Mouse (Mus musculus): ENCODE data around the gene Kcnrg.

DNA sequence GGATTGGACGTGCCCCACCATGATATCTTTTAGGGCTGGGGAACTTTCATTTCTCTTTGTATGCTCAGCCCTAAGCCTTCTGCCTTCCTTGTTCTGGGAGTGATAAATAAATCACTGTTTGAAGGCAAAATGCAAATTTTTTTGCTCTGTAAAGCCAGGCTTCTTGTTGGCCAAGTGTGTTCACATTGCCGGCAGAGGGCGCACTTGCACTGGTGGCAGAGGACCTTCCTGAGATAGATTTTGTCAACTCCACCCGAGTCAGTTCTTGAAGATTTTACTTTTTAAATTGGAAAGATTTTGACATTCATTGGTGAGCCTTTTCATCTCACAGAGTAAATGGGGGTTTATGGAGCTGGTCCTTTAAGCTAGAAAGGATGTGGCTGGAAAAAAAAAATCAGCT, 35.9 kb upstream of the Kcnrg start:
- TF ChIP-seq POLR2A (IDR thresholded peaks at IDR 0.05; ENCODE audit: borderline replicate concordance, insufficient read depth, low read length) (no peak), CTCF (IDR thresholded peaks at IDR 0.05; ENCODE audit: borderline replicate concordance, insufficient read depth, low read depth, low read length) (peak; percentile 88)

All from cerebellum, adult 2 months (tissue).